Mouse (Mus musculus) hindbrain, embryonic 13.5 days (tissue): ENCODE data around the gene Olfr1388. TPM values are rescaled to one million over a fixed set of nuclear protein-coding genes. Genes with fewer than 3 reads are reported as not detected.

Source experiments
- polyA plus RNA-seq: library from polyadenylated mRNA; unstranded; fragments of >200 nt; fragmentation: Nextera tagmentation; extraction: Ambion mirVana; gene quantifications from 2 replicates; pipeline ENCODE4 v1.2.1, GENCODE M21; 2015

Olfr1388 gene
- polyA plus RNA-seq, 1 experiment from 2014 or later, result 0.09 TPM

Other genes starting within 250 kb of the Olfr1388 start
- 0.05 and 0.10 TPM in 2 replicates for gene Btnl9, start 249.5 kb upstream of the Olfr1388 start, polyA plus RNA-seq
- gene Zfp62, start 233.3 kb upstream of the Olfr1388 start, polyA plus RNA-seq, result 53.4 and 54.6 TPM in 2 replicates
- 31.0 and 34.0 TPM in 2 replicates for gene Mgat1, start 192.4 kb upstream of the Olfr1388 start, polyA plus RNA-seq
- gene Olfr1393, start 158.3 kb upstream of the Olfr1388 start, polyA plus RNA-seq, result 0.22 TPM in 1 of 2 replicates, not detected in the other
- not detected in 2 replicates for gene Olfr1392, start 151.3 kb upstream of the Olfr1388 start, polyA plus RNA-seq
- not detected in 2 replicates for gene Olfr10, start 131.9 kb upstream of the Olfr1388 start, polyA plus RNA-seq
- not detected in 2 replicates for gene Olfr1391, start 113.9 kb upstream of the Olfr1388 start, polyA plus RNA-seq
- gene Olfr1390, start 101.4 kb upstream of the Olfr1388 start, polyA plus RNA-seq, result not detected in 2 replicates
- not detected in 2 replicates for gene Olfr1389, start 13.6 kb upstream of the Olfr1388 start, polyA plus RNA-seq
- not detected in 2 replicates for gene Olfr1387, start 18.7 kb downstream of the Olfr1388 start, polyA plus RNA-seq
- gene Olfr1386, start 28.4 kb downstream of the Olfr1388 start, polyA plus RNA-seq, result not detected in 2 replicates
- not detected in 2 replicates for gene Olfr1385, start 52.4 kb downstream of the Olfr1388 start, polyA plus RNA-seq
- gene Olfr1384, start 70.1 kb downstream of the Olfr1388 start, polyA plus RNA-seq, result not detected in 2 replicates
- not detected in 2 replicates for gene Olfr1383, start 83.0 kb downstream of the Olfr1388 start, polyA plus RNA-seq
- gene Olfr1382, start 91.6 kb downstream of the Olfr1388 start, polyA plus RNA-seq, result not detected in 2 replicates
- not detected in 2 replicates for gene Olfr1381, start 106.8 kb downstream of the Olfr1388 start, polyA plus RNA-seq
- not detected in 2 replicates for gene Olfr1380, start 120.3 kb downstream of the Olfr1388 start, polyA plus RNA-seq
- gene Flt4, start 172.6 kb downstream of the Olfr1388 start, polyA plus RNA-seq, result 1.5 and 2.2 TPM in 2 replicates
- not detected in 2 replicates for gene Scgb3a1, start 227.0 kb downstream of the Olfr1388 start, polyA plus RNA-seq